Comparison of ENCODE assay signal across 11 mouse cellular contexts in genomic region chr1:90743445-90743844, GRCm38 (mm10).
A peak's percentile ranks its signal among the peaks of the same experiment; 100 is the strongest.
DNase-seq lines count a peak whose midpoint lies in the region; ATAC-seq and TF ChIP-seq lines count a peak whose summit lies in the region.
"Had no signal": no experiment of that assay in that cellular context is flagged by ENCODE, and none has a peak within 500 bp of the region (broad histone marks: within the 10 kb centered on the region; RNA-seq: fewer than 3 reads in every experiment).

No protein-coding gene starts in this region.

- H3K27me3 ChIP-seq in heart, embryonic 10.5 days (ENCODE audit: insufficient read depth, poor library complexity, severe bottlenecking) = no peaks in the 10 kb centered on the region
- no peaks in the 10 kb centered on the region for H3K27me3 ChIP-seq in hindbrain, embryonic 16.5 days (replicated peaks; ENCODE audit: control insufficient read depth, insufficient read depth, low read length)
- H3K27me3 ChIP-seq in midbrain, postnatal 0 days (ENCODE audit: insufficient read depth, low read length) = no peaks in the 10 kb centered on the region

- DNase-seq in heart, embryonic 10.5 days (ENCODE audit: low spot score) = no peak
- no peak for DNase-seq in heart, postnatal 4 days
- no peak for DNase-seq in midbrain, postnatal 0 days (ENCODE audit: low spot score)
- no peak for DNase-seq in thymus, postnatal 0 days (ENCODE audit: low spot score)
- DNase-seq in cerebellum, postnatal 10 days = no peak
- DNase-seq in yolk sac, embryonic 10.5 days (ENCODE audit: low spot score) = no peak
- DNase-seq: cerebellum, adult 11-12 months had no signal

- H3K4me3 ChIP-seq in heart, embryonic 10.5 days = peak overlapping the region; percentile 36; the same call in 1 of the 2 replicates
- H3K4me3 ChIP-seq in embryonic fibroblast, embryonic 13.5 days (ENCODE audit: insufficient read depth, low read length) = no peak overlapping the region
- H3K4me3 ChIP-seq in hindbrain, embryonic 16.5 days (ENCODE audit: low read length) = no peak overlapping the region
- no peak overlapping the region for H3K4me3 ChIP-seq in midbrain, postnatal 0 days (ENCODE audit: low read depth, low read length)
- H3K4me3 ChIP-seq: erythroblast, embryonic 14.5 days; myocyte had no signal

- no peaks in the 10 kb centered on the region for H3K9me3 ChIP-seq in heart, embryonic 10.5 days
- no peaks in the 10 kb centered on the region for H3K9me3 ChIP-seq in hindbrain, embryonic 16.5 days (ENCODE audit: control insufficient read depth, low read length)
- H3K9me3 ChIP-seq in midbrain, postnatal 0 days (ENCODE audit: low read length) = no peaks in the 10 kb centered on the region

- ATAC-seq in hindbrain, embryonic 16.5 days = peak; percentile 44
- peak; percentile 24; the same call in 1 of the 2 replicates for ATAC-seq in midbrain, postnatal 0 days (ENCODE audit: low FRiP score)

- H3K36me3 ChIP-seq in heart, embryonic 10.5 days = no peaks in the 10 kb centered on the region
- H3K36me3 ChIP-seq in hindbrain, embryonic 16.5 days (ENCODE audit: control insufficient read depth, insufficient read depth, low read length) = no peaks in the 10 kb centered on the region
- no peaks in the 10 kb centered on the region for H3K36me3 ChIP-seq in midbrain, postnatal 0 days (ENCODE audit: insufficient read depth, low read length)

- no peak overlapping the region for H3K9ac ChIP-seq in hindbrain, embryonic 16.5 days (ENCODE audit: low read depth, low read length)
- no peak overlapping the region for H3K9ac ChIP-seq in midbrain, postnatal 0 days (replicated peaks; ENCODE audit: low read length, poor library complexity, severe bottlenecking)

- peak overlapping the region; percentile 79 for H3K27ac ChIP-seq in heart, embryonic 10.5 days
- peak overlapping the region; percentile 74 for H3K27ac ChIP-seq in embryonic fibroblast, embryonic 13.5 days (ENCODE audit: insufficient read depth, low read length)
- H3K27ac ChIP-seq in hindbrain, embryonic 16.5 days (ENCODE audit: low read depth, low read length) = 0 out of 2 replicates have a peak overlapping the region, but pooled peaks have one; percentile 29
- H3K27ac ChIP-seq in midbrain, postnatal 0 days (ENCODE audit: low read depth, low read length) = no peak overlapping the region

- H3K4me2 ChIP-seq in hindbrain, embryonic 16.5 days (ENCODE audit: low read length) = no peak overlapping the region; the same call in 1 of the 2 replicates
- no peak overlapping the region for H3K4me2 ChIP-seq in midbrain, postnatal 0 days (ENCODE audit: low read depth, low read length, poor library complexity, severe bottlenecking)

- WGBS in heart, embryonic 10.5 days = 89% methylated on average over 1 of the region's 1 CpGs
- WGBS in hindbrain, embryonic 16.5 days = 85% methylated on average over 1 of the region's 1 CpGs
- 75% methylated on average over 1 of the region's 1 CpGs for WGBS in midbrain, postnatal 0 days

- peaks cover 10% of the 10 kb centered on the region for H3K4me1 ChIP-seq in heart, embryonic 10.5 days
- H3K4me1 ChIP-seq in embryonic fibroblast, embryonic 13.5 days (ENCODE audit: control insufficient read depth, insufficient read depth, low read length) = 0 out of 2 replicates have a peak, but pooled peaks cover 3% of the 10 kb centered on the region
- peaks cover 12% of the 10 kb centered on the region for H3K4me1 ChIP-seq in hindbrain, embryonic 16.5 days (ENCODE audit: control insufficient read depth, insufficient read depth, low read depth, low read length)
- H3K4me1 ChIP-seq in midbrain, postnatal 0 days (ENCODE audit: insufficient read depth, low read length) = peaks cover 8% of the 10 kb centered on the region; the same call in 1 of the 2 replicates

- TF ChIP-seq CTCF in embryonic fibroblast, embryonic 13.5 days (IDR thresholded peaks at IDR 0.05; ENCODE audit: borderline replicate concordance, insufficient read depth, low read length) = no peak
- no peak for TF ChIP-seq CTCF in midbrain, postnatal 0 days (IDR thresholded peaks at IDR 0.05)

- 0 out of 2 replicates have a peak, but pooled peaks have one; percentile 28 for TF ChIP-seq POLR2A in embryonic fibroblast, embryonic 13.5 days (IDR thresholded peaks at IDR 0.05; ENCODE audit: low read depth, low read length)
